Mouse (Mus musculus) midbrain, embryonic 14.5 days (tissue): ENCODE measurements at regions not wholly inside any gene's neighbourhood (a gene's known extent, or its start where the extent isn't known, plus 50 kb on each side); places are given as distances from the start of the nearest gene placed in this dataset.

ENCODE experiments used
- ATAC-seq: fragments of 200-750 bp; cut with Nextera tagmentation; 2 replicates; pipeline ENCODE4 v1.8.0; 2017; ENCODE audit warnings: moderate number of reproducible peaks, moderate library complexity; ENCODE audit not compliant: low FRiP score, low TSS enrichment
- DNase-seq: peaks from one replicate; pipeline ENCODE4 v3.0.0-alpha.2; 2015
- H3K27ac ChIP-seq: fragments of 300-500 bp; sonication (generic); replicated peaks from 2 replicates; pipeline ENCODE4 v1.5.1; 2014; ENCODE audit warnings: mild to moderate bottlenecking, low read depth, low read length, moderate library complexity
- H3K27me3 ChIP-seq: fragments of 300-500 bp; sonication (generic); 2 replicates; pipeline ENCODE4 v1.6.1; 2014; ENCODE audit warnings: low read length, control low read depth, mixed read lengths; ENCODE audit not compliant: control insufficient read depth, insufficient read depth
- H3K36me3 ChIP-seq: fragments of 300-500 bp; sonication (generic); 2 replicates; pipeline ENCODE4 v1.6.1; 2014; ENCODE audit warnings: low read length, control low read depth; ENCODE audit not compliant: control insufficient read depth, insufficient read depth
- H3K4me1 ChIP-seq: fragments of 300-500 bp; sonication (generic); 2 replicates; pipeline ENCODE4 v1.6.1; 2014; ENCODE audit warnings: mild to moderate bottlenecking, antibody characterized with exemption, low read length, control low read depth; ENCODE audit not compliant: control insufficient read depth, insufficient read depth
- H3K4me2 ChIP-seq: fragments of 300-500 bp; sonication (generic); 2 replicates; pipeline ENCODE4 v1.6.1; 2014; ENCODE audit warnings: mild to moderate bottlenecking, low read length, moderate library complexity
- H3K4me3 ChIP-seq: fragments of 300-500 bp; sonication (generic); replicated peaks from 2 replicates; pipeline ENCODE4 v1.5.1; 2014; ENCODE audit warnings: low read depth, low read length
- H3K9ac ChIP-seq: fragments of 300-500 bp; sonication (generic); replicated peaks from 2 replicates; pipeline ENCODE4 v1.6.1; 2014; ENCODE audit warnings: mild to moderate bottlenecking, low read length, moderate library complexity
- H3K9me3 ChIP-seq: fragments of 300-500 bp; sonication (generic); 2 replicates; pipeline ENCODE4 v1.6.1; 2016; ENCODE audit warnings: low read length, control low read depth, mixed read lengths; ENCODE audit not compliant: control insufficient read depth
- WGBS: fragments of 180-500 bp; shearing (Covaris S2); extraction: QIAGEN DNeasy Blood & Tissue Kit; methylation state at CpG from one replicate; pipeline ENCODE4 v1.1.7; 2014; 5-methylcytosine and 5-hydroxymethylcytosine counted together

DNA sequence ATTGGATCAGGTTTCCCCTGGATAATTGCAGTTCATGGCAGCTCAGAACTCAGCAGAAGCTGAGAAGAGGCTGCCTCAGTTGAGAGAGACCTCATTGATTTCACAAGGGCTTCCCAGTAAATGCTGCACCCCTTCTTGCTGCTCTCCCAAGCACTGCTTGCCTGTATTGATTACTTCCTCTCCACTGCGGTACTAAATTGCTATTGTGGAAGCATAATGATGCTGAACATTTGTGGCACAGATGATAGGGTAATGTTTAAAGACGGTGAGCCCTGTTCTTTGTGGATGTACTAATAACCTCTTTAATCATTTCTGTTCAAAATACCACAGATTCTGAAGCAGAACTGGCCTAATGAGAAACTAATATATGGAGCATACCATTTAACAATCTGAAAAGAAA is 492.5 kb upstream of the Gm21833 start:
- DNase-seq: no peak
- Histone ChIP-seq H3K4me1 (no peaks in the 10 kb centered on the region), H3K27ac (no peak overlapping the region), H3K4me3 (no peak overlapping the region), H3K36me3 (no peaks in the 10 kb centered on the region), H3K27me3 (no peaks in the 10 kb centered on the region), H3K9ac (no peak overlapping the region), H3K4me2 (no peak overlapping the region), H3K9me3 (no peaks in the 10 kb centered on the region)
- WGBS: 80% methylated on average over 2 of the region's 2 CpGs
- no peak for ATAC-seq

DNA sequence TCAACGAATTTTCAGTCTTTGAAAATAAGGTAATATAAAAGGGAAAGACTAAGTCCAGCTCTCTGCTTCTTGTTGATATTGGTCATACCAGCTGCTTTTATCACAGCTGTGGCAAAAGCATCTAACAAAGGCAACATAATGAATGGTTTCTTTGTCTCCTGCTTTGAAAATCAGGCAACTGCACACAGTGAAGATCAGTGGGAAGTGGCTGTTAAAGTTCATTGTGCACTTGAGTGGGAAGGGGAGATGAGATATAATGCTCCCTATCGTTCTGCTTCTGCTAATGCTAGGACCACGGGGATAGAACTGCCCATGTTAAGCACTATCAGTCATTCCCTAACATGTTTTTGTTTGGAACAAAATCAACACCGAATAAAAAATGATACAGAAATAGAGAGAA is 468.1 kb upstream of the Gm21833 start:
- H3K9me3 ChIP-seq: no peaks in the 10 kb centered on the region
- no peak overlapping the region for H3K27ac ChIP-seq
- 54% methylated on average over 4 of the region's 4 CpGs for WGBS
- H3K4me3 ChIP-seq: no peak overlapping the region
- ATAC-seq (peak; percentile 57; the same call in 1 of the 2 replicates), DNase-seq (no peak)
- H3K36me3 ChIP-seq: no peaks in the 10 kb centered on the region
- H3K27me3 ChIP-seq: no peaks in the 10 kb centered on the region
- no peak overlapping the region for H3K4me2 ChIP-seq
- no peak overlapping the region for H3K9ac ChIP-seq
- no peaks in the 10 kb centered on the region for H3K4me1 ChIP-seq
